Comparison of ENCODE assay signal across 13 mouse cellular contexts in the genomic region with DNA sequence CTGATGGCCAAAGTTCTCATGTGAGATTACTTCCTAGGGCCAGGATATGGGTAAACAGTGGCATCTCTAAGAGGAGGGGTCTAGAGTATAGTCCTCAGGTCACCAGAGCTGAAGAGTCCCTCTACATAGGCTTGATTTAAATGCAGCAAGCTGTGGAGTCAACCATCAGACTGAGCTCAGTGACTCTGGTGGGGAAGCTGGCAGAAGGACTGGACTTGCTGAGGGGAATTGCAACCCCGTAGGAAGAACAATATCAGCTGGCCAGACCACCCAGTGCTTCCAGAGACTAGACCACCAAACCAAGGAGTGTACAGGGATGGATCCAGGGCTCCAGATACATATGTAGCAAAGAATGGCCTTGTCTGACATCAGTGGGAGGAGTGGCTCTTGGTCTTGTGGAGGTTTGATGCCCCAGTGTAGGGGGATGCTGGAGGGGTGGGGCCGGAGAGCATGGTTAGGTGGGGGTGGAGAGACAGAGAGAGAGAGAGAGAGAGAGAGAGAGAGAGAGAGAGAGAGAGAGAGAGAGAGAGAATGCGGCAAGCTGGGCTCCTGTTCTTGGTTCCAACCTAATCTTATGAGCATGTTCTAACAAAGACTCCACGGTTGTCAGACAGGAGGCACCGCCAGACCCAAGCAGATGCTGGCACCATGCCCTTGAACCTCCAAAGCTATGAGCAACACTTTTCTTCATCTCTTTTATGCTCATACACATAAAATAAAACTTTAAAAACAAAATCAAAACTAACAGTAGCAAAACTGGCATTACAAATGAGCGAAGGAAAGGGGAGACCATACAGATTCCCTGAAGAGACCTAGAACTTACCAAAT. TPM values are rescaled to one million over a fixed set of nuclear protein-coding genes. Genes with fewer than 3 reads are reported as not detected.
DNase-seq lines count a peak whose midpoint lies in the region; ATAC-seq and TF ChIP-seq lines count a peak whose summit lies in the region.
"Had no signal": no experiment of that assay in that cellular context is flagged by ENCODE, and none has a peak within 500 bp of the region (broad histone marks: within the 10 kb centered on the region; RNA-seq: fewer than 3 reads in every experiment).

No protein-coding gene starts in this region.

- peaks cover 14% of the 10 kb centered on the region for H3K4me1 ChIP-seq in liver, embryonic 11.5 days (replicated peaks; ENCODE audit: control insufficient read depth, insufficient read depth, low read length)

- no peaks in the 10 kb centered on the region; the same call in 1 of the 2 replicates for H3K27me3 ChIP-seq in liver, embryonic 11.5 days (replicated peaks; ENCODE audit: control insufficient read depth, insufficient read depth, low read length)
- H3K27me3 ChIP-seq: limb, embryonic 15.5 days had no signal

- peak overlapping the region; percentile 54 for H3K4me2 ChIP-seq in liver, embryonic 11.5 days
- H3K4me2 ChIP-seq: limb, embryonic 15.5 days had no signal

- H3K36me3 ChIP-seq in liver, embryonic 11.5 days (ENCODE audit: control insufficient read depth, insufficient read depth, low read length) = no peaks in the 10 kb centered on the region
- H3K36me3 ChIP-seq: limb, embryonic 15.5 days had no signal

- H3K4me3 ChIP-seq in left cerebral cortex, adult 2 months = no peak overlapping the region
- H3K4me3 ChIP-seq in liver, embryonic 11.5 days (ENCODE audit: low read depth, low read length) = peak overlapping the region; percentile 22
- H3K4me3 ChIP-seq: limb, embryonic 15.5 days had no signal

- peak; percentile 46 for ATAC-seq in liver, embryonic 11.5 days (replicated peaks; ENCODE audit: low FRiP score)
- ATAC-seq: forebrain, postnatal 0 days; hindbrain, postnatal 0 days had no signal

- TF ChIP-seq CTCF in left cerebral cortex, adult 2 months (IDR thresholded peaks at IDR 0.05) = no peak

- WGBS in liver, embryonic 11.5 days = 61% methylated on average over 6 of the region's 6 CpGs

- DNase-seq in cerebellum, postnatal 10 days = peak; percentile 53 to 58
- no peak for DNase-seq in cerebellum, adult 9-11 months
- DNase-seq in left cerebral cortex, postnatal 4 days = peak; percentile 29
- DNase-seq in left cerebral cortex, adult 2 months (ENCODE audit: extremely low spot score in 1 of 2, low spot score in 2 of 2) = no peak
- DNase-seq in NIH3T3 (ENCODE audit: low read depth) = peak; percentile 24
- no peak for DNase-seq in liver, embryonic 11.5 days (ENCODE audit: low spot score)
- DNase-seq in embryo, embryonic 11 days = no peak
- DNase-seq in ovary, adult 18-20 months (ENCODE audit: low spot score) = no peak
- DNase-seq: cerebellum, adult 18-20 months; forebrain, postnatal 0 days; kidney, postnatal 10 days had no signal

- intact Hi-C loops in left cerebral cortex, postnatal 4 days (cut with DNase I) = no loop called here
- intact Hi-C loops in left cerebral cortex, adult 2 months (cut with DNase I) = no loop called here

- no peak overlapping the region for H3K27ac ChIP-seq in left cerebral cortex, adult 2 months
- peak overlapping the region; percentile 98 for H3K27ac ChIP-seq in liver, embryonic 11.5 days (ENCODE audit: low read depth, low read length)
- H3K27ac ChIP-seq: hindbrain, postnatal 0 days; limb, embryonic 15.5 days had no signal

- H3K9ac ChIP-seq in liver, embryonic 11.5 days (ENCODE audit: low read depth, low read length) = peak overlapping the region; percentile 59
- H3K9ac ChIP-seq: forebrain, postnatal 0 days; limb, embryonic 15.5 days had no signal

- H3K9me3 ChIP-seq in liver, embryonic 11.5 days (ENCODE audit: control insufficient read depth, low read length) = no peaks in the 10 kb centered on the region
- H3K9me3 ChIP-seq: limb, embryonic 15.5 days had no signal

RNA-seq across cellular contexts. Expression of a gene that starts 6.1 kb away (rescaled TPM):
- 10 to 100 TPM; 15.8 to 16.5 TPM for total RNA-seq in left cerebral cortex, postnatal 4 days (2021)
- under 1 TPM; 0.35 to 0.41 TPM for total RNA-seq in left cerebral cortex, adult 2 months (2021)
- 75.1 and 79.3 TPM in 2 replicates for polyA plus RNA-seq in liver, embryonic 11.5 days (2014; fragmentation: Nextera tagmentation; extraction: Ambion mirVana)

Comparison
In these comparisons a context has a peak if more than half of its experiments do, and no peak if none do; other contexts are left out.
1. DNase-seq: peak in cerebellum, postnatal 10 days (2 of 2), left cerebral cortex, postnatal 4 days (single experiment) and NIH3T3 (single experiment); none in cerebellum, adult 9-11 months (single experiment), left cerebral cortex, adult 2 months (0 of 2), liver, embryonic 11.5 days (single experiment), embryo, embryonic 11 days (single experiment) and ovary, adult 18-20 months (single experiment).
2. RNA of a gene that starts 6.1 kb away (total RNA-seq): 15.8 to 16.5 TPM in left cerebral cortex, postnatal 4 days; 0.35 to 0.41 TPM in left cerebral cortex, adult 2 months; every median in the first group is over 10 times any median in the second.